Mouse (Mus musculus) urinary bladder, postnatal 10 days (tissue): Measurements from ENCODE around the gene N4bp3.
A peak's percentile ranks its signal among the peaks of the same experiment; 100 is the strongest.
"Not testable (repeated sequence)": the region's sequence is repeated elsewhere in the genome, so short reads cannot be mapped to it uniquely, and the experiment has no call there.

Experiments
- DNase-seq: peaks from one replicate; pipeline ENCODE4 v3.0.0; 2022; ENCODE audit warnings: low spot score

Gene N4bp3

GRCm38 (mm10) chr11:51627907-51628306 lies 22.7 kb downstream of the N4bp3 start:
- no peak for DNase-seq

GRCm38 (mm10) chr11:51627425-51627824 lies 23.2 kb downstream of the N4bp3 start:
- no peak for DNase-seq

GRCm38 (mm10) chr11:51625187-51625820 lies 25.3 kb downstream of the N4bp3 start:
- no peak for DNase-seq

- no peak for DNase-seq
Observed at GRCm38 (mm10) chr11:51622971-51623491, 27.6 kb downstream of the N4bp3 start.

GRCm38 (mm10) chr11:51621776-51622175 lies 28.9 kb downstream of the N4bp3 start:
- DNase-seq, result no peak

GRCm38 (mm10) chr11:51620084-51620483 lies 30.6 kb downstream of the N4bp3 start:
- DNase-seq, result no peak

GRCm38 (mm10) chr11:51619409-51620060 lies 31.1 kb downstream of the N4bp3 start, which contains the start of gene Nhp2:
TSS of gene Nhp2 (plus strand) at chr11:51619735.
- peak; percentile 74 for DNase-seq

GRCm38 (mm10) chr11:51618894-51619408 lies 31.7 kb downstream of the N4bp3 start:
- no peak for DNase-seq

GRCm38 (mm10) chr11:51617693-51618092 lies 32.9 kb downstream of the N4bp3 start:
- DNase-seq, result no peak

GRCm38 (mm10) chr11:51616113-51616512 lies 34.5 kb downstream of the N4bp3 start:
- not testable (repeated sequence) for DNase-seq

GRCm38 (mm10) chr11:51615601-51616000 lies 35.0 kb downstream of the N4bp3 start:
- no peak for DNase-seq

- DNase-seq, result no peak
Observed at GRCm38 (mm10) chr11:51615129-51615528, 35.5 kb downstream of the N4bp3 start.

- no peak for DNase-seq
Observed at GRCm38 (mm10) chr11:51614256-51614655, 36.4 kb downstream of the N4bp3 start.

- DNase-seq, result not testable (repeated sequence)
Observed at GRCm38 (mm10) chr11:51609940-51610339, 40.7 kb downstream of the N4bp3 start.

- DNase-seq, result no peak
Observed at GRCm38 (mm10) chr11:51609266-51609909, 41.3 kb downstream of the N4bp3 start.

GRCm38 (mm10) chr11:51607096-51607738 lies 43.4 kb downstream of the N4bp3 start:
- DNase-seq, result no peak

- peak; percentile 93 for DNase-seq
Observed at GRCm38 (mm10) chr11:51606447-51607095, 44.1 kb downstream of the N4bp3 start, which contains the start of gene Hnrnpab. TSS of gene Hnrnpab (minus strand) at chr11:51606847.

- peak; percentile 62 for DNase-seq
Observed at GRCm38 (mm10) chr11:51605602-51606446, 44.8 kb downstream of the N4bp3 start.

- no peak for DNase-seq
Observed at GRCm38 (mm10) chr11:51602253-51602652, 48.4 kb downstream of the N4bp3 start.

GRCm38 (mm10) chr11:51597553-51597952 lies 53.1 kb downstream of the N4bp3 start:
- DNase-seq, result no peak
